Mouse (Mus musculus): ENCODE results near the gene Tmem87b.

DNA sequence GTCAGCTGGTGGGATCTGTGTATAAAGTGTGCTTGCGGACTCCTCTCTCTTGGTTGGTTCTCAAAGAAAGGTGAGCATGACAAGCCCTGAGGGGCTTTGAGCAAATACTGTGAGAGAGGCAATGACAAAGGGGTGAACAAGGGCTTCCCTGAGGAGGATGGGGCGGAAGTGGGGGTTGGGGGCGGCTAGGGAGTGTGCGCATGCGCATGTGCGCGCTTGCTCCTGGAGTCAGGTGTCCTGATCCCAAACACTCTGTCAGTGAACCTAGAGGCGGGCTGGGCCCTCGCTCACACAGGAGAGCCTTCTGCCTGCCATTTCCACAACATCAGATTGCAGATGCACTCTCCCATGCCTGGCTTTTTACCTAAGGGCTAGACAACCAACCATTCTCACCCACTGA lies 54.3 kb downstream of the Tmem87b start:
- TF ChIP-seq POLR2A (IDR thresholded peaks at IDR 0.05; ENCODE audit: low read depth, low read length) (no peak), CTCF (IDR thresholded peaks at IDR 0.05; ENCODE audit: borderline replicate concordance, insufficient read depth, low read length) (no peak)

All from embryonic fibroblast, embryonic 13.5 days (primary cell).